Mouse (Mus musculus): ENCODE data around the gene Nelfe.

DNA sequence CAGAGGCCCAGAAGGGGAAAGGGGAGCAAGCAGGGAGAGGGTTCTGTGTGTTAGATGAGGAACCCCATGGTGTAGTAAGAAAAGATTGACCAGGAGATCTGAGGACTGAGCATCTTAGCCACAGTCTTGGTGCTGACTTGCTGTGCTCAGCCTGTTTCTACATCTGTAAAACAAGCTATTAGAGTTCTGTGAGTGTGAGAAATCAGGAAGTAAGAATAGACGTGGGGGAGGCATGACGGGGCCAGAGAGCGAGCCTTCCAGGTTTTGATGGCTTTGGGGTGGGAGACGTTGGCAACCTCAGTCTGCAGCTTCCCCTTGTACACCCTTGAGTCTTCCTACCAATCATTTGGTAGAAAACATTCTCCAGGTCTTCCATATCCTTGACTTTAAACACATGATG is 8.5 kb downstream of the Nelfe start:
- TF ChIP-seq CTCF (IDR thresholded peaks at IDR 0.05) (no peak), POLR2A (IDR thresholded peaks at IDR 0.05; ENCODE audit: insufficient read depth, low read depth, low read length) (no peak)
